ENCODE assay signal across 10 mouse cellular contexts in the genomic region with DNA sequence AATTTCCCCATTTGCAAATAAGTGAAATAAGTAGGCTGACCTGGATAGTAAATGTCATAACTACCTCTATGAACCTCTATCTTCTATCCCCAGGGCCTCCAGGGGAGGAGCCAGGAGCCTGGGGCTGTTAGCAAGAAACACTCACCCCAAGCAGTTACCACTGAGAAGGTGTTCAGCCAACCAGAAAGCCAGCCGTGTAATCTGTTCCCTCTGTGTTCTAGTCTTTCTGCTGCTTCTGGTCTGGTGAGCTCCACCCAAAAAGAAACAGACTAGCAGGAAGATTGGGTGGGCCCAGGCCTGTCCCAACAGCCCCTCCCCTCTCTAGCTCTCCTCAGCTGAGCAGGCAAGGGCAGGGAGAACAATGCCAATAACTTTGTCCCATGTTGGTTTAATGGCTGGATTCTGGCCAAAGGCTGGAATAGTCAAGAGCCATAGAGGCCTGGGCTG. TPM values are rescaled to one million over a fixed set of nuclear protein-coding genes. Genes with fewer than 3 reads are reported as not detected.
DNase-seq lines count a peak whose midpoint lies in the region; ATAC-seq and TF ChIP-seq lines count a peak whose summit lies in the region.
"Had no signal": no experiment of that assay in that cellular context is flagged by ENCODE, and none has a peak within 500 bp of the region (broad histone marks: within the 10 kb centered on the region; RNA-seq: fewer than 3 reads in every experiment).

No protein-coding gene starts in this region.

- TF ChIP-seq CTCF in intestine, postnatal 0 days (IDR thresholded peaks at IDR 0.05; ENCODE audit: low read depth) = no peak

- peak; percentile 65 for DNase-seq in heart, postnatal 4 days
- DNase-seq in thymus, postnatal 36 days = no peak
- DNase-seq in gastrocnemius, postnatal 10 days = no peak
- no peak for DNase-seq in urinary bladder, adult 2 months (ENCODE audit: low spot score)

- ATAC-seq in intestine, embryonic 15.5 days = peak; percentile 38; the same call in 1 of the 2 replicates
- ATAC-seq in intestine, postnatal 0 days = no peak
- peak; percentile 95 for ATAC-seq in megakaryocyte-erythroid progenitor cell, adult 5-6 weeks (replicated peaks; ENCODE audit: low FRiP score, low TSS enrichment, poor library complexity, severe bottlenecking)
- ATAC-seq: midbrain, embryonic 13.5 days had no signal

- no peaks in the 10 kb centered on the region for H3K27me3 ChIP-seq in intestine, embryonic 15.5 days (replicated peaks)
- H3K27me3 ChIP-seq in intestine, postnatal 0 days (replicated peaks; ENCODE audit: control insufficient read depth, insufficient read depth, low read length) = no peaks in the 10 kb centered on the region
- H3K27me3 ChIP-seq: hindbrain, embryonic 12.5 days; midbrain, embryonic 13.5 days had no signal

- WGBS in intestine, embryonic 15.5 days = 48% methylated on average over 1 of the region's 1 CpGs
- 33% methylated on average over 1 of the region's 1 CpGs for WGBS in intestine, postnatal 0 days

- no peaks in the 10 kb centered on the region for H3K9me3 ChIP-seq in intestine, embryonic 15.5 days
- H3K9me3 ChIP-seq in intestine, postnatal 0 days (ENCODE audit: control insufficient read depth) = no peaks in the 10 kb centered on the region
- H3K9me3 ChIP-seq: hindbrain, embryonic 12.5 days; midbrain, embryonic 13.5 days had no signal

- H3K4me3 ChIP-seq in intestine, embryonic 15.5 days (replicated peaks) = no peak overlapping the region
- H3K4me3 ChIP-seq in intestine, postnatal 0 days (ENCODE audit: low read depth, low read length) = no peak overlapping the region
- no peak overlapping the region for H3K4me3 ChIP-seq in brown adipose tissue, adult 24 weeks (ENCODE audit: insufficient read depth, low read depth, low read length)
- H3K4me3 ChIP-seq: hindbrain, embryonic 12.5 days; midbrain, embryonic 13.5 days had no signal

- no peaks in the 10 kb centered on the region for H3K4me1 ChIP-seq in intestine, embryonic 15.5 days (replicated peaks)
- H3K4me1 ChIP-seq in intestine, postnatal 0 days (replicated peaks; ENCODE audit: control insufficient read depth, insufficient read depth, low read length) = no peaks in the 10 kb centered on the region
- H3K4me1 ChIP-seq in brown adipose tissue, adult 24 weeks (ENCODE audit: control insufficient read depth, insufficient read depth, insufficient read length, low read length) = peaks cover 33% of the 10 kb centered on the region
- H3K4me1 ChIP-seq: midbrain, embryonic 13.5 days had no signal

- H3K27ac ChIP-seq in intestine, embryonic 15.5 days = no peak overlapping the region
- H3K27ac ChIP-seq in intestine, postnatal 0 days (ENCODE audit: low read depth, low read length) = no peak overlapping the region
- peak overlapping the region; percentile 63 for H3K27ac ChIP-seq in brown adipose tissue, adult 24 weeks (replicated peaks; ENCODE audit: low read depth, low read length)
- H3K27ac ChIP-seq: hindbrain, embryonic 12.5 days; midbrain, embryonic 13.5 days had no signal

- H3K4me2 ChIP-seq in intestine, embryonic 15.5 days (replicated peaks) = no peak overlapping the region
- no peak overlapping the region for H3K4me2 ChIP-seq in intestine, postnatal 0 days (replicated peaks; ENCODE audit: low read depth)
- H3K4me2 ChIP-seq: hindbrain, embryonic 12.5 days; midbrain, embryonic 13.5 days had no signal

- no peaks in the 10 kb centered on the region for H3K36me3 ChIP-seq in intestine, embryonic 15.5 days
- no peaks in the 10 kb centered on the region for H3K36me3 ChIP-seq in intestine, postnatal 0 days (ENCODE audit: control insufficient read depth, insufficient read depth)
- H3K36me3 ChIP-seq: hindbrain, embryonic 12.5 days; midbrain, embryonic 13.5 days had no signal

- H3K9ac ChIP-seq in intestine, embryonic 15.5 days = no peak overlapping the region
- H3K9ac ChIP-seq in intestine, postnatal 0 days (ENCODE audit: low read depth, low read length) = no peak overlapping the region
- H3K9ac ChIP-seq: hindbrain, embryonic 12.5 days; midbrain, embryonic 13.5 days had no signal

RNA-seq across cellular contexts. Expression of a gene that starts 6.9 kb away (rescaled TPM):
- polyA plus RNA-seq in intestine, embryonic 15.5 days (2015; fragmentation: Nextera tagmentation; extraction: Ambion mirVana) = 8.9 and 10.9 TPM in 2 replicates
- polyA plus RNA-seq in intestine, postnatal 0 days (2015; fragmentation: Nextera tagmentation; extraction: Ambion mirVana) = 7.3 and 8.1 TPM in 2 replicates
- polyA plus RNA-seq in brown adipose tissue, adult 24 weeks (2012; ENCODE audit: insufficient read depth, insufficient read length, missing spikeins) = 6.0 and 7.7 TPM in 2 replicates
- 10 to 100 TPM; 32.6 to 35.8 TPM for total RNA-seq in heart, postnatal 4 days (2021)
- 10.9 and 16.6 TPM in 2 replicates for total RNA-seq in megakaryocyte-erythroid progenitor cell, adult 5-6 weeks (2014; fragmentation: Nextera tagmentation)
- 15.7 and 18.6 TPM in 2 replicates for total RNA-seq in megakaryocyte-erythroid progenitor cell, adult 5-6 weeks (2017)
- total RNA-seq in gastrocnemius, postnatal 10 days (2021) = 10 to 100 TPM in 1 of 2 experiments, 1 to 10 TPM in 1; 9.5 to 11.4 TPM
- polyA plus RNA-seq in urinary bladder, adult 2 months (2012; rRNA removed) = 12.3 and 13.1 TPM in 2 replicates

RNA-seq across cellular contexts. Expression of a gene that starts 37.5 kb away (rescaled TPM):
- polyA plus RNA-seq in intestine, embryonic 15.5 days (2015; fragmentation: Nextera tagmentation; extraction: Ambion mirVana) = 2.1 and 2.3 TPM in 2 replicates
- 1.3 and 1.7 TPM in 2 replicates for polyA plus RNA-seq in intestine, postnatal 0 days (2015; fragmentation: Nextera tagmentation; extraction: Ambion mirVana)
- 1.6 and 2.7 TPM in 2 replicates for polyA plus RNA-seq in brown adipose tissue, adult 24 weeks (2012; ENCODE audit: insufficient read depth, insufficient read length, missing spikeins)
- 1 to 10 TPM; 2.8 to 3.4 TPM for total RNA-seq in heart, postnatal 4 days (2021)
- not detected in 2 replicates for total RNA-seq in megakaryocyte-erythroid progenitor cell, adult 5-6 weeks (2014; fragmentation: Nextera tagmentation)
- not detected in 2 replicates for total RNA-seq in megakaryocyte-erythroid progenitor cell, adult 5-6 weeks (2017)
- 1 to 10 TPM; 7.4 to 8.3 TPM for total RNA-seq in gastrocnemius, postnatal 10 days (2021)
- 49.0 and 49.9 TPM in 2 replicates for polyA plus RNA-seq in urinary bladder, adult 2 months (2012; rRNA removed)

Comparison
In these comparisons a context has a peak if more than half of its experiments do, and no peak if none do; other contexts are left out.
1. RNA of a gene that starts 37.5 kb away (polyA plus RNA-seq): 49.0 to 49.9 TPM in urinary bladder, adult 2 months; 2.1 to 2.3 TPM in intestine, embryonic 15.5 days, 1.6 to 2.7 TPM in brown adipose tissue, adult 24 weeks and 1.3 to 1.7 TPM in intestine, postnatal 0 days; every median in the first group is over 10 times any median in the second.